Mouse (Mus musculus) midbrain, embryonic 15.5 days (tissue): ENCODE data around the gene Gm8947. TPM values are rescaled to one million over a fixed set of nuclear protein-coding genes. Genes with fewer than 3 reads are reported as not detected.

Experiments used
- ATAC-seq: fragments of 200-750 bp; cut with Nextera tagmentation; replicated peaks from 2 replicates; pipeline ENCODE4 v1.8.0; 2017; ENCODE audit warnings: moderate TSS enrichment
- H3K27ac ChIP-seq: fragments of 300-500 bp; sonication (generic); 2 replicates; pipeline ENCODE4 v1.5.1; 2015; ENCODE audit warnings: mild to moderate bottlenecking, inconsistent platforms
- H3K27me3 ChIP-seq: fragments of 300-500 bp; sonication (generic); replicated peaks from 2 replicates; pipeline ENCODE4 v1.6.1; 2015; ENCODE audit warnings: inconsistent platforms
- H3K36me3 ChIP-seq: fragments of 300-500 bp; sonication (generic); replicated peaks from 2 replicates; pipeline ENCODE4 v1.6.1; 2015; ENCODE audit warnings: inconsistent platforms
- H3K4me1 ChIP-seq: fragments of 300-500 bp; sonication (generic); 2 replicates; pipeline ENCODE4 v1.6.1; 2015; ENCODE audit warnings: inconsistent platforms
- H3K4me2 ChIP-seq: fragments of 300-500 bp; sonication (generic); 2 replicates; pipeline ENCODE4 v1.6.1; 2015; ENCODE audit warnings: inconsistent platforms, mild to moderate bottlenecking, moderate library complexity
- H3K4me3 ChIP-seq: fragments of 300-500 bp; sonication (generic); 2 replicates; pipeline ENCODE4 v1.5.1; 2015; ENCODE audit warnings: mild to moderate bottlenecking, inconsistent platforms
- H3K9ac ChIP-seq: fragments of 300-500 bp; sonication (generic); 2 replicates; pipeline ENCODE4 v1.6.1; 2015; ENCODE audit warnings: mild to moderate bottlenecking, inconsistent platforms
- H3K9me3 ChIP-seq: fragments of 300-500 bp; sonication (generic); 2 replicates; pipeline ENCODE4 v1.6.1; 2016; ENCODE audit warnings: inconsistent platforms
- WGBS: fragments of 180-500 bp; shearing (Covaris S2); methylation state at CpG from one replicate; pipeline ENCODE4 v1.1.7; 2015; ENCODE audit warnings: mixed read lengths; 5-methylcytosine and 5-hydroxymethylcytosine counted together
- polyA plus RNA-seq: library from polyadenylated mRNA; unstranded; fragments of >200 nt; fragmentation: Nextera tagmentation; extraction: Ambion mirVana; gene quantifications from 2 replicates; pipeline ENCODE4 v1.2.1, GENCODE M21; 2015

Gm8947 gene
- polyA plus RNA-seq, 1 experiment from 2014 or later, result not detected

- Histone ChIP-seq H3K27me3 (no peaks in the 10 kb centered on the region), H3K4me2 (no peak overlapping the region), H3K9ac (no peak overlapping the region), H3K27ac (no peak overlapping the region), H3K4me3 (no peak overlapping the region), H3K36me3 (no peaks in the 10 kb centered on the region), H3K4me1 (no peaks in the 10 kb centered on the region), H3K9me3 (no peaks in the 10 kb centered on the region)
- 86% methylated on average over 1 of the region's 1 CpGs for WGBS
- ATAC-seq, result no peak
Observed at GRCm38 (mm10) chr1:151215985-151216384, 23.8 kb downstream of the Gm8947 start.

DNA sequence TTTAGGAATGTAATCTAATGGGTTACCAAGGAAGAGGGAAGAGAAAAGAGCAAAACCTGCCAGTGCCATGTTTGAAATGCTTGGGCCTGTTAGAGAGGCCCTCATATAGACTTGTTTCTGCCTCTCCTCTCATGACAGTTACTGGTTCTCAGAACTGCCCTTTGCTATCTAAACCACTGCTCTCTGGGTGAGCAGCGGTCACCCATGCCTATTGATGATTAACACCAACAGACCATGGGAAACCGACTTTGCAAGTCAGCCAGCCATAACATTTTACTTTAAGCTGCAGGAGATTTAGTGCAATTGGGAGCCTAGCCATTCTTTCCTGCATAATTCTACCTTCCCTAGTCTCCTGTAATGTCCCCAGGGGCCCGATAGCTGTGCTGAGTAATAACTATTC is 24.2 kb downstream of the Gm8947 start:
- H3K4me2 ChIP-seq, result no peak overlapping the region
- no peak for ATAC-seq

DNA sequence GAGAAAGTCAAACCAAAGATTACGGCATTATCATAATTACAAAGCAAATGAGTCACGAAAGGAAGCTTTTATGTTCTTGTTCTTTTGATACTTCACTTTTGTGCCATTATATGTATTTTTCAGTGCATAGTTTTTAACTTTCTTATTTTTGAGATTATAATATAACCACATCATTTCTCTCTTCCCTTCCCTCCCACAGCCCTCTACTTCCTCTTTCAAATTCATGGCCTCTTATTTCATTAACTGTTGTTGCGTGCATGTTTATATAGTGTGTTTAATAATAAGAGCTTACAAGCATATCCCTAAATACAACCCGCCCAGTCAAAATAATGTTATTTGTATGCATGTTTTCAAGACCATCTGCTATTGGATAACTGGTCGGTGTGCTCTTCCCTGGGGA is 26.9 kb downstream of the Gm8947 start:
- Histone ChIP-seq H3K4me3 (no peak overlapping the region), H3K27me3 (no peaks in the 10 kb centered on the region), H3K9ac (no peak overlapping the region), H3K36me3 (no peaks in the 10 kb centered on the region), H3K4me2 (no peak overlapping the region), H3K27ac (no peak overlapping the region), H3K9me3 (no peaks in the 10 kb centered on the region), H3K4me1 (no peaks in the 10 kb centered on the region)
- 86% methylated on average over 5 of the region's 5 CpGs for WGBS
- no peak for ATAC-seq

More for the DNA sequence above, 24.2 kb downstream of the Gm8947 start:
- Histone ChIP-seq H3K4me1 (no peaks in the 10 kb centered on the region), H3K36me3 (no peaks in the 10 kb centered on the region), H3K27ac (no peak overlapping the region), H3K27me3 (no peaks in the 10 kb centered on the region), H3K9me3 (no peaks in the 10 kb centered on the region), H3K9ac (no peak overlapping the region), H3K4me3 (no peak overlapping the region)
- WGBS, result 37% methylated on average over 3 of the region's 3 CpGs

GRCm38 (mm10) chr1:151220098-151220497 is 27.9 kb downstream of the Gm8947 start:
- Histone ChIP-seq H3K27me3 (no peaks in the 10 kb centered on the region), H3K4me3 (no peak overlapping the region), H3K4me1 (no peaks in the 10 kb centered on the region), H3K9me3 (no peaks in the 10 kb centered on the region), H3K4me2 (no peak overlapping the region), H3K36me3 (no peaks in the 10 kb centered on the region), H3K9ac (no peak overlapping the region), H3K27ac (no peak overlapping the region)
- no peak for ATAC-seq
- 63% methylated on average over 7 of the region's 7 CpGs for WGBS

- Histone ChIP-seq H3K36me3 (no peaks in the 10 kb centered on the region), H3K27ac (no peak overlapping the region), H3K4me2 (no peak overlapping the region), H3K9me3 (no peaks in the 10 kb centered on the region), H3K9ac (no peak overlapping the region), H3K4me3 (no peak overlapping the region), H3K4me1 (no peaks in the 10 kb centered on the region), H3K27me3 (no peaks in the 10 kb centered on the region)
- ATAC-seq, result no peak
- WGBS, result 93% methylated on average over 10 of the region's 10 CpGs
Observed at GRCm38 (mm10) chr1:151222561-151223267, 30.5 kb downstream of the Gm8947 start.

DNA sequence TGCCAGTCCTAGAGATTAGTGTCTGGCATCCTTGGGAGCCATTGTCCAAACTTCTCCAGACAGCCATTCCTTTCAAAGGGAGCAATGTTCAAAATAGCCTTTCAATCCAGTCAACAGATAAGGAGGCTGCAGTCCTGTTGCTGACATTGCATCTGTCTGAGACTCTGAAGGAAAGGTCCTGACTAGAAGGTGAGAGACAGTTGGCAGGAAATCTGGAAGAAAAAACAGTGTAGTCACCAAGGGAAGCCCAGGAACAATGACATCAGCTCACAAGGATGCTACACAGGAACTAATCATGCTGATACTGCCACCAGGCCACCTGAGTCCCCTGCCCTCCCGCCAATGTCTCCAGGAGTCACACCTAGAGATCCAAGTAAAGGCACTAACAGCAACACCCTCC is 31.2 kb downstream of the Gm8947 start:
- Histone ChIP-seq H3K27ac (no peak overlapping the region), H3K4me3 (no peak overlapping the region), H3K4me2 (no peak overlapping the region), H3K27me3 (no peaks in the 10 kb centered on the region), H3K36me3 (no peaks in the 10 kb centered on the region), H3K4me1 (no peaks in the 10 kb centered on the region), H3K9ac (no peak overlapping the region), H3K9me3 (no peaks in the 10 kb centered on the region)
- ATAC-seq, result no peak
- WGBS, result 80% methylated on average over 1 of the region's 1 CpGs

DNA sequence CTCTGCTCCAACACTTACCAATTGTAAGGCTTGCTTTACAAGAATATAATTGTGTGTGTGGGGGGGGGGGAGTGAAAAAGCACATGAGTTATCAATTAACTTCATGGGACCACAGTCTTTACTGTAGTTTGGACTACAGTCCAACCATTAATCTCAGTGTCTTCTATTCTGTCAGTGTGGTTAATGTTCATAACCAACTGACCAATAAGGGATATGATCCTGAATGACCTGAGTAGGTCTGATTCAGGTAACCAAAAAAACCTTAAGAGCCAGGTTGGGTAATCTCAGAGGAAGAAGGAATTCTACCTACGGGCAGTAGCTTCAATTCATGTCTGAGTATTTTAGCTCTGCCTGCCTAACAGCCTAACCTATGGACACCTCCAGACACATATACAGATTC is 32.4 kb downstream of the Gm8947 start:
- Histone ChIP-seq H3K27ac (no peak overlapping the region), H3K9ac (no peak overlapping the region)

GRCm38 (mm10) chr1:151227506-151227905 is 35.3 kb downstream of the Gm8947 start:
- no peak for ATAC-seq
- Histone ChIP-seq H3K4me3 (no peak overlapping the region), H3K4me2 (no peak overlapping the region), H3K4me1 (no peaks in the 10 kb centered on the region), H3K9me3 (no peaks in the 10 kb centered on the region), H3K9ac (no peak overlapping the region), H3K27me3 (no peaks in the 10 kb centered on the region), H3K27ac (no peak overlapping the region), H3K36me3 (no peaks in the 10 kb centered on the region)
- 86% methylated on average over 8 of the region's 8 CpGs for WGBS

More for the DNA sequence above, 32.4 kb downstream of the Gm8947 start:
- H3K4me1 ChIP-seq, result no peaks in the 10 kb centered on the region
- no peak overlapping the region for H3K4me3 ChIP-seq
- no peaks in the 10 kb centered on the region for H3K9me3 ChIP-seq
- ATAC-seq, result no peak
- 100% methylated on average over 1 of the region's 1 CpGs for WGBS
- H3K27me3 ChIP-seq, result no peaks in the 10 kb centered on the region
- no peaks in the 10 kb centered on the region for H3K36me3 ChIP-seq
- no peak overlapping the region for H3K4me2 ChIP-seq

- no peak for ATAC-seq
- H3K27me3 ChIP-seq, result no peaks in the 10 kb centered on the region
- no peak overlapping the region for H3K27ac ChIP-seq
- H3K36me3 ChIP-seq, result no peaks in the 10 kb centered on the region
- no peak overlapping the region for H3K4me3 ChIP-seq
- H3K4me2 ChIP-seq, result no peak overlapping the region
- 83% methylated on average over 1 of the region's 1 CpGs for WGBS
- no peak overlapping the region for H3K9ac ChIP-seq
- no peaks in the 10 kb centered on the region for H3K9me3 ChIP-seq
- H3K4me1 ChIP-seq, result no peaks in the 10 kb centered on the region
Observed at GRCm38 (mm10) chr1:151228320-151228989, 36.3 kb downstream of the Gm8947 start.

DNA sequence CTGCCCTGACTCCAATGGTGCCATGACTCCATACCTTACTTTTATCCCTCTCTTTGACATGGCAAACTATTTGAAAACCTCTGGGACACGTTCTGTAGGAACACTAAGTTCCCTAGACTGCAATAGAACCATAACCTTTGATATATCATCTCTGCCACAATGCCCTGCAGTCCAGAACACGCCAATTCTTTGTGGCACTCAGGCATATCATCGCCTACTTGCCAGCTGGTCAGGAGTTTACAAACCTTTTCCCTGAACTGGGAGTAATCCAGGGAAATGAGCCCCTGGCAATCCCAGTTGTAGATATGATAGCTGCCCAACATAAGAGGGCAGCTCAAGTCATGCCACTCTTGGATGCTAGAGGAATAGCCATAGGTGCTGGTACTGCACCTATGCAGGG is 40.2 kb downstream of the Gm8947 start:
- Histone ChIP-seq H3K4me3 (no peak overlapping the region), H3K9ac (no peak overlapping the region), H3K4me2 (no peak overlapping the region), H3K4me1 (no peaks in the 10 kb centered on the region), H3K36me3 (no peaks in the 10 kb centered on the region), H3K27ac (no peak overlapping the region), H3K27me3 (no peaks in the 10 kb centered on the region), H3K9me3 (no peaks in the 10 kb centered on the region)
- no peak for ATAC-seq
- WGBS, result 89% methylated on average over 3 of the region's 3 CpGs

DNA sequence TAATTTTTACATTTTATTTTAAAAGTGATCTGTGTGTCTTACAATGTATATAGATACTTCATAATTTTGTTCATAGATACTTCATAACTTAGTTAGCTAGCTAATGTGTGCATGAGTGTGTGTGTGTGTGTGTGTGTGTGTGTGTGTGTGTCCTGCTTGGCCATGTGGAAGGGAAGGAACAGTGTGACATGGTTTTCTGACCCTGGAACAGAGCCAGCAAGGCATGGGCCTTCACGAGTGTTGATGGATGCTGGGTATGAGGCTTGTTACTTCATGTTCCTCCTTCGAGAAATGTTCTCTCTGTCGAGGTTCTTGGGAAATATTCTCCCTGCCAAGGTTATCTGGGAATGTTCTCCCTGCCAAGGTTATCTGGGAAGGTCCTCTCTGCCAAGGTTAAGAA is 41.6 kb downstream of the Gm8947 start:
- Histone ChIP-seq H3K4me1 (no peaks in the 10 kb centered on the region), H3K9me3 (no peaks in the 10 kb centered on the region), H3K9ac (no peak overlapping the region), H3K4me2 (no peak overlapping the region), H3K27me3 (no peaks in the 10 kb centered on the region), H3K27ac (no peak overlapping the region), H3K4me3 (no peak overlapping the region), H3K36me3 (no peaks in the 10 kb centered on the region)
- 88% methylated on average over 3 of the region's 3 CpGs for WGBS
- ATAC-seq, result no peak

DNA sequence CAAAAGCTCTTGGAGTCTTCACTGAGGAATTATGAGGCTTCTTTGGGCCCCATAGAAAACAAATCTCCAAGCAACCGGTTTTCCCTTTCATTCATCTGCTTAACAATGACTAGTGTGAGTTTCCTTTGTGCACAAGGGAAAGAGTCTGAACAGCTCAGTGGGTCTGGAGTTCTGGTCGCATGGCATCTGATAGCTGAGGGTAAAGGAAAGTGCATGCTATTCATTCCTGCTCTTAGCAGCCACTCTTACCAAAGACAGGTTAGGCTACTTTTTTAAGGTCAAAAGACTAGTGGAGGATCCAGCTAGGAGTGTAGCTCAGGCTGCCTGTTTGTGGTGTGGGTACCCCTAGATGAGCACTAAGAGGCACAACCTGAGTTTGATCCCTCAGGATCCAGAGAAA is 43.4 kb downstream of the Gm8947 start:
- no peak overlapping the region for H3K9ac ChIP-seq
- no peaks in the 10 kb centered on the region for H3K27me3 ChIP-seq
- H3K4me3 ChIP-seq, result no peak overlapping the region
- peaks cover 3% of the 10 kb centered on the region; the same call in 1 of the 2 replicates for H3K9me3 ChIP-seq
- no peaks in the 10 kb centered on the region for H3K4me1 ChIP-seq
- H3K27ac ChIP-seq, result no peak overlapping the region
- ATAC-seq, result no peak
- WGBS, result 8% methylated on average over 2 of the region's 2 CpGs
- no peak overlapping the region for H3K4me2 ChIP-seq
- H3K36me3 ChIP-seq, result no peaks in the 10 kb centered on the region
